In genomic region chr4:132067112-132067937, GRCm38 (mm10) we compare ENCODE assay signal across 16 mouse cellular contexts. TPM values are rescaled to one million over a fixed set of nuclear protein-coding genes. Genes with fewer than 3 reads are reported as not detected.
DNase-seq lines count a peak whose midpoint lies in the region; ATAC-seq and TF ChIP-seq lines count a peak whose summit lies in the region.
"Had no signal": no experiment of that assay in that cellular context is flagged by ENCODE, and none has a peak within 500 bp of the region (broad histone marks: within the 10 kb centered on the region; RNA-seq: fewer than 3 reads in every experiment).

No protein-coding gene starts in this region.

- H3K9ac ChIP-seq in heart, embryonic 11.5 days (ENCODE audit: low read depth, low read length), result 0 out of 2 replicates have a peak overlapping the region, but pooled peaks have one; percentile 31
- peak overlapping the region; percentile 62 for H3K9ac ChIP-seq in liver, embryonic 14.5 days (replicated peaks)
- H3K9ac ChIP-seq: neural tube, embryonic 12.5 days had no signal

- H3K27me3 ChIP-seq in heart, embryonic 11.5 days (ENCODE audit: control insufficient read depth, insufficient read depth, low read length), result no peaks in the 10 kb centered on the region
- no peaks in the 10 kb centered on the region for H3K27me3 ChIP-seq in liver, embryonic 14.5 days (ENCODE audit: control insufficient read depth, insufficient read depth, low read length)
- H3K27me3 ChIP-seq in hindbrain, embryonic 10.5 days (ENCODE audit: insufficient read depth, poor library complexity, severe bottlenecking), result peaks cover 7% of the 10 kb centered on the region
- H3K27me3 ChIP-seq: neural tube, embryonic 12.5 days had no signal

- peaks cover 74% of the 10 kb centered on the region for H3K4me1 ChIP-seq in heart, embryonic 11.5 days (ENCODE audit: control insufficient read depth, insufficient read depth, low read length)
- H3K4me1 ChIP-seq in liver, embryonic 14.5 days (replicated peaks; ENCODE audit: control insufficient read depth in 2 of 2, insufficient read depth in 2 of 2, low read length in 1 of 2), result peaks cover 90 to 93% of the 10 kb centered on the region in 2 experiments
- peaks cover 25% of the 10 kb centered on the region for H3K4me1 ChIP-seq in hindbrain, embryonic 10.5 days (replicated peaks)

- H3K36me3 ChIP-seq in heart, embryonic 11.5 days (ENCODE audit: control insufficient read depth, insufficient read depth, low read length), result no peaks in the 10 kb centered on the region
- peaks cover 90% of the 10 kb centered on the region for H3K36me3 ChIP-seq in liver, embryonic 14.5 days (replicated peaks; ENCODE audit: control insufficient read depth, insufficient read depth, low read depth)
- no peaks in the 10 kb centered on the region for H3K36me3 ChIP-seq in hindbrain, embryonic 10.5 days
- H3K36me3 ChIP-seq: neural tube, embryonic 12.5 days had no signal

- DNase-seq in heart, postnatal 36 days, result no peak
- DNase-seq in brain, adult 2 months (ENCODE audit: low read depth, low spot score), result peak; percentile 66
- DNase-seq in cerebellum, postnatal 14 days, result peak; percentile 64 to 71
- DNase-seq in liver, embryonic 14.5 days (ENCODE audit: low read depth in 3 of 3, low spot score in 3 of 3), result no peak
- no peak for DNase-seq in hindbrain, embryonic 10.5 days (ENCODE audit: low spot score)
- no peak for DNase-seq in right cerebral cortex, postnatal 10 days (ENCODE audit: low spot score in 2 of 2)
- DNase-seq: midbrain, embryonic 14.5 days; retina, postnatal 1 day; thymus, postnatal 25 days had no signal

- TF ChIP-seq EP300 in liver, embryonic 14.5 days (IDR thresholded peaks at IDR 0.05; ENCODE audit: low read depth), result peak; percentile 39; the same call in 1 of the 2 replicates

- peak overlapping the region; percentile 14 for H3K4me2 ChIP-seq in heart, embryonic 11.5 days
- peak overlapping the region; percentile 100 for H3K4me2 ChIP-seq in liver, embryonic 14.5 days (ENCODE audit: low read depth)
- H3K4me2 ChIP-seq: neural tube, embryonic 12.5 days had no signal

- TF ChIP-seq CTCF in liver, embryonic 14.5 days (IDR thresholded peaks at IDR 0.05; ENCODE audit: low read depth), result no peak

- intact Hi-C loops in heart, postnatal 36 days (cut with DNase I), result no loop called here

- H3K4me3 ChIP-seq in heart, embryonic 11.5 days (ENCODE audit: low read depth, low read length), result peak overlapping the region; percentile 8; the same call in 1 of the 2 replicates
- H3K4me3 ChIP-seq in liver, embryonic 14.5 days (ENCODE audit: insufficient read depth in 1 of 2, low read depth in 2 of 2, low read length in 2 of 2), result peak overlapping the region; percentile 24 to 42
- H3K4me3 ChIP-seq in hindbrain, embryonic 10.5 days, result no peak overlapping the region
- H3K4me3 ChIP-seq: neural tube, embryonic 12.5 days had no signal

- ATAC-seq in heart, embryonic 11.5 days (replicated peaks; ENCODE audit: insufficient number of reproducible peaks, low FRiP score, low TSS enrichment), result peak; percentile 54; the same call in 1 of the 2 replicates
- peak; percentile 69 for ATAC-seq in liver, embryonic 14.5 days (ENCODE audit: insufficient read depth)
- ATAC-seq in granulocyte monocyte progenitor cell, adult 5-6 weeks (replicated peaks; ENCODE audit: poor library complexity, severe bottlenecking), result no peak
- ATAC-seq: inflammation-experienced regulatory T-cells, adult 6 months had no signal

- 71% methylated on average over 14 of the region's 14 CpGs for WGBS in heart, embryonic 11.5 days (ENCODE audit: insufficient replicate concordance)
- WGBS in liver, embryonic 14.5 days (ENCODE audit: insufficient replicate concordance), result 60% methylated on average over 14 of the region's 14 CpGs
- WGBS in hindbrain, embryonic 10.5 days, result 85% methylated on average over 14 of the region's 14 CpGs

- no peaks in the 10 kb centered on the region for H3K9me3 ChIP-seq in heart, embryonic 11.5 days (replicated peaks; ENCODE audit: control insufficient read depth, low read length)
- no peaks in the 10 kb centered on the region for H3K9me3 ChIP-seq in liver, embryonic 14.5 days (ENCODE audit: control insufficient read depth, low read length)
- no peaks in the 10 kb centered on the region for H3K9me3 ChIP-seq in hindbrain, embryonic 10.5 days
- H3K9me3 ChIP-seq: neural tube, embryonic 12.5 days had no signal

- 0 out of 2 replicates have a peak overlapping the region, but pooled peaks have one; percentile 37 for H3K27ac ChIP-seq in heart, embryonic 11.5 days (ENCODE audit: low read depth, low read length)
- peak overlapping the region; percentile 77 for H3K27ac ChIP-seq in liver, embryonic 14.5 days
- H3K27ac ChIP-seq in hindbrain, embryonic 10.5 days, result no peak overlapping the region; the same call in 1 of the 2 replicates
- H3K27ac ChIP-seq: neural tube, embryonic 12.5 days had no signal

RNA-seq across cellular contexts. Expression of gene Gm10300, which starts 7.2 kb away (rescaled TPM):
- 0.10 and 0.20 TPM in 2 replicates for polyA plus RNA-seq in heart, embryonic 11.5 days (2014; fragmentation: Nextera tagmentation; extraction: Ambion mirVana)
- total RNA-seq in heart, postnatal 36 days (2021), result under 1 TPM in 1 of 2 experiments, not detected in 1; 0.11 TPM
- 0.11 and 0.15 TPM in 2 replicates for polyA plus RNA-seq in liver, embryonic 14.5 days (2012; rRNA removed)
- 0.32 and 0.40 TPM in 2 replicates for polyA plus RNA-seq in liver, embryonic 14.5 days (2014; fragmentation: Nextera tagmentation; extraction: Ambion mirVana)
- polyA plus RNA-seq in hindbrain, embryonic 10.5 days (2016; fragmentation: Nextera tagmentation; extraction: Ambion mirVana), result 0.14 TPM in 1 of 2 replicates, not detected in the other
- not detected in 2 replicates for total RNA-seq in granulocyte monocyte progenitor cell, adult 5-6 weeks (2014; fragmentation: Nextera tagmentation)
- total RNA-seq in granulocyte monocyte progenitor cell, adult 5-6 weeks (2017), result 0.30 and 0.31 TPM in 2 replicates
- total RNA-seq: layer of hippocampus, adult 18-20 months; left cerebral cortex, postnatal 14 days had no signal
- polyA plus RNA-seq: C2C12; inflammation-experienced regulatory T-cells, adult 6 months; midbrain, embryonic 14.5 days; neural tube, embryonic 12.5 days had no signal

RNA-seq across cellular contexts. Expression of gene Epb41, which starts 7.8 kb away (rescaled TPM):
- polyA plus RNA-seq in heart, embryonic 11.5 days (2014; fragmentation: Nextera tagmentation; extraction: Ambion mirVana), result 67.5 and 73.2 TPM in 2 replicates
- total RNA-seq in heart, postnatal 36 days (2021), result 100 to 1,000 TPM; 144 to 148 TPM
- 105 and 113 TPM in 2 replicates for polyA plus RNA-seq in liver, embryonic 14.5 days (2012; rRNA removed)
- polyA plus RNA-seq in liver, embryonic 14.5 days (2014; fragmentation: Nextera tagmentation; extraction: Ambion mirVana), result 153 and 166 TPM in 2 replicates
- polyA plus RNA-seq in hindbrain, embryonic 10.5 days (2016; fragmentation: Nextera tagmentation; extraction: Ambion mirVana), result 154 and 173 TPM in 2 replicates
- 66.9 and 75.3 TPM in 2 replicates for total RNA-seq in granulocyte monocyte progenitor cell, adult 5-6 weeks (2014; fragmentation: Nextera tagmentation)
- 51.4 and 53.0 TPM in 2 replicates for total RNA-seq in granulocyte monocyte progenitor cell, adult 5-6 weeks (2017)

Comparison
In these comparisons a context has a peak if more than half of its experiments do, and no peak if none do; other contexts are left out.
1. DNase-seq: peak in brain, adult 2 months (single experiment) and cerebellum, postnatal 14 days (2 of 2); none in heart, postnatal 36 days (0 of 2), liver, embryonic 14.5 days (0 of 3), hindbrain, embryonic 10.5 days (single experiment) and right cerebral cortex, postnatal 10 days (0 of 2).